Mouse (Mus musculus): ENCODE data around the gene Sac3d1. TPM values are rescaled to one million over a fixed set of nuclear protein-coding genes. Genes with fewer than 3 reads are reported as not detected.

Sac3d1 gene
- polyA plus RNA-seq, 1 experiment, result 21.4 TPM

DNA sequence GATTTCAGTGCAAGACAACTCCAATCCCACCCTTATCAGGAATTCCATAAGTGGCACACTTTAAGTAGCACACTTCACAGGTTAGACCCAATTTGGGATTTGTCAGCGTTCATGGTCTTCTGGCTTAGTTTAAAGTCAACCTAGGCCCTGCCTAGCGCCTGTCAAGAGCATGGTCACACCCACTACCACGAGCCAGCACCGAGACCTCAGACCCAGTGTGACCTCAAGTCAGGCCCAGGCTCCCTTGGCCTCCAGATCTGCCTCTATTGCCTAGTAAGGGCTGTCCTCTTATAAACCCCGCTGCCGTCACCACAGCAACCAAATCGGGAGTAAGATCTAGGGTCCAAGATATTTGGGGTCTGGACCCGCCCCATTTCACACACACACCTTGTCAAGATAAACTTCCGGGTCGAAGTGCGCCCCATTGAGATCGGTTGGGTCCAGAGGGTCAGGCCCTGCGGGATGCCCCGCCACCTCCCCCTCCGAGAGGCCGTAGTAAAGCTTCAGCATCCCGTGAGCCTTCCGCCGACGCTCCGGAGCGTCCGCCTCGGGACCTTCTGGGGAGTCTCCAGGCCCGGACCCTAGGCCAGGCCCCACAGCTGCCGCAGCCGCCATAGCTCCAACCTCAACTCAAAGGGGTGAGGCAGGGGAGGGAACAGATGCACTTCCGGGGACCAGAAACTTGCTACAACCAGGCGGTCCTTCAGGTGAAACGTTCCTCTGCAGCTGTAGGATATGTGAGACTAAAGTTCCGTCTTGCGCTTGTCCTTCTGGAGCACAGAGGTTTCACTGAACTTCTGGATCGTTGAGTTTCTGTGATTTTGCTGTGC, 41.7 kb downstream of the Sac3d1 start, which contains the start of gene Vps51:
Gene Vps51 (minus strand): TSS at position 668 of the 830 bp plus-strand sequence.
- peak; percentile 89 for DNase-seq (ENCODE audit: low read depth, low spot score)
- WGBS, result under 1% methylated on average over 33 of the region's 33 CpGs

DNA sequence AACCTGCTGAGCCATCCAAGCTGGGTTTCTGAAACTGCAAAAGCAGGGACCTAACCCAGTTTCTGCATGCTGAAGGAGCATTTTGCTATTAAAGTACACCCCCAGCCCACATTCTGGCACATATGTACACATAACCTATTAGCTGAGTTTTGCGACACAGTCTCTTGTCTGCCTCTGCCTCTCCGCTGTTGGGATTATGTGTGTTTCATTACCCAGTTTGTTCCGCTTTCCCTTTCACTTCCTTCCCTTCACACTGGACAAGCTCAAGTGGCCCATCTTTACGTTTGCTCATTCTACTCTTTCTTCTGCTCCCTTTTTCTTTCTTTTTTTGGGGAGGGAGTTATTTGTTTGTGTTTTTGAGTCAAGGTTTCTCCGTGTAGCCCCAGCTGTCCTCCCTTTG, 44.6 kb downstream of the Sac3d1 start:
- no peak for DNase-seq (ENCODE audit: low read depth, low spot score)
- WGBS, result 87% methylated on average over 5 of the region's 5 CpGs

DNA sequence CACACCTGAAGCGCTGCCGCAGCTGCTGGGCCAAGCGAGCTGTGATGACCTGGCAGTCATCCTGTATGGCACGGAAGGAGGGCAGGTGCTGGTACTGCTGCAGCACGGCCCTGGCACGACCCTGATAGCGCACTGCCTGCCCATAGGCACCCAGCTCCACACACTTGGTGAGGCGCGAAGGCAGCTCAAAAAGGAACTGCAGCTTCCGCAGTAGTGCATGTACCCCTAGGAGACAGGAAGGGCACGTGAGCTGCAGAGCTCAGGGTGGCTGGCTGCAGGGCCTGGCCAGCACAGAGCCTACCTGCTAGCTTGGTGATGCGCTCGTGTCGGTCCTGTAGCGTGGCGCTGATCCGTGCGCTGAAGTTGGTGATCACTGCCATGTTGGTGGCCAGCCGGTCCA, 47.2 kb downstream of the Sac3d1 start:
- DNase-seq (ENCODE audit: low read depth, low spot score), result no peak
- 92% methylated on average over 19 of the region's 19 CpGs for WGBS

DNA sequence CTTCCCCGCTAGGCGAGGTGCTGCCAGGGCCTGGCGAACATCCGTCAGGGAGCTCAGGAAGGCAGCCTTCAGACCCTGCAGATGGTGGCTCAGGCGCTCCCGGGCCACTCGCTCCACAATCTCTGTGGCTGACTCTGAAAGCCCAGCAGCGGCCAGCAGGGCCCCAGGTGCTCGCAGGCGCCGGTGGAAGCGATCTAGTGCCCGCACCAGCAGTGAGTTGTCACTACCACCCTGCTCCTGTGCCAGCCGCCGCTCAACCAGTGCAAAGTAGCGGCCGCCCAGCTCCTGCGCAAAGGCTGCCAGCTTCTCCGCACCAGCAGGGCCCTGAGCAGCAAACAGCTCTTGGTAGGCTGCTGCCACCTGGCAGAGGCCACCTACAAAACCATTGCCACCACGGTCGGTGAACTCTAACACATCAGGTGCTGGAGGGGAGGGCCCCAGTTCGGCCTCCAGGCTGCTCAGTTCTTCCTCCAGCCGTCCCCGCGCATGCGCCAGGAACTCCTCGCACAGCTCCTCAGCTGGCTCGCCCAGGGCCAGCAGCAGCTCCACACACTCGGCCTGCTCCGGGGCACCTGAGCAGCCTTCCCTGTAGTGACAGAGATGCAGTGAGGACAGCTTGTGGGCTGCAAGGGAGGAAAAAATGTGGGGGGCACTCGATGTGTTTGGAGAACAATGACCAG, 47.7 kb downstream of the Sac3d1 start:
- WGBS, result 91% methylated on average over 31 of the region's 31 CpGs
- no peak for DNase-seq (ENCODE audit: low read depth, low spot score)

DNA sequence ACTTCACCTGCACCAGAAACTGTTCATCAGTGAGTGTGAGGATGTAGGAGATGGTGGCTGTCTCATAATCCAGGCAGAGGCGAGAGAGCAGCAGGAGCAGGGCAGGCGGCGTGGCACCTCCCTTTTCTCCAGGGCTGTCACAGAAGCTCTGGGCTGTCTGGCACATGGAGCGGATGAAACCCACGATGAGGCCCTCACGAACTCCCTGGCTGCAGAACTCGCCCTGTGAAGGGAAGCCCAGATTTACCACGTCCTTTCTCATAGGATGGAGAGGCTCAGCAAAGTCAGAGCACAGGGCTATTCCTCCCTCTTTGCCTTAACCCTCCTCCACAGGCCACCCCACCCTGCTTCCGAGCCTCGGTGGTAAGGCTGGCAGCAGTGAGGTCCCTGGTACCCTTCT, 48.6 kb downstream of the Sac3d1 start:
- 90% methylated on average over 10 of the region's 10 CpGs for WGBS
- no peak for DNase-seq (ENCODE audit: low read depth, low spot score)

DNA sequence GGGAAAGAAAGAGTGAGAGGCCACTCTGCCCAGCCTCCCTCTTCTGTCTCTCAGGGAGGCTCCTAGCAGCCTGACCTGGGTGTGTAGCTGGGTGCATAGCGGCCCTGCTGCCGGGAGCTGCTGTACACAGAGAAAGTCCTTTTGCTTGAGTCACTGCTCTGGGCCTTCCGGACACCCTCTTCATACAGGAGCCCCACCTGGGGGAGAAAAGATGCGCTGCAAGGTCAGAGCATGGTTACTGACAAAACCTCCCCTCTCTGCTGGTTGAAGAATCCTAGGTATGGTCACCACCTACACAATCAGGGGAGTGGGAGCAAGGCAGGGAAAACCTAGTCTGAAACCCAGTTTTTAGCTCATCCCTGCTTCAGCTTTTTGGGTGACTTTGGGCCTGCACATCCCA, 49.5 kb downstream of the Sac3d1 start:
- DNase-seq (ENCODE audit: low read depth, low spot score), result no peak

DNA sequence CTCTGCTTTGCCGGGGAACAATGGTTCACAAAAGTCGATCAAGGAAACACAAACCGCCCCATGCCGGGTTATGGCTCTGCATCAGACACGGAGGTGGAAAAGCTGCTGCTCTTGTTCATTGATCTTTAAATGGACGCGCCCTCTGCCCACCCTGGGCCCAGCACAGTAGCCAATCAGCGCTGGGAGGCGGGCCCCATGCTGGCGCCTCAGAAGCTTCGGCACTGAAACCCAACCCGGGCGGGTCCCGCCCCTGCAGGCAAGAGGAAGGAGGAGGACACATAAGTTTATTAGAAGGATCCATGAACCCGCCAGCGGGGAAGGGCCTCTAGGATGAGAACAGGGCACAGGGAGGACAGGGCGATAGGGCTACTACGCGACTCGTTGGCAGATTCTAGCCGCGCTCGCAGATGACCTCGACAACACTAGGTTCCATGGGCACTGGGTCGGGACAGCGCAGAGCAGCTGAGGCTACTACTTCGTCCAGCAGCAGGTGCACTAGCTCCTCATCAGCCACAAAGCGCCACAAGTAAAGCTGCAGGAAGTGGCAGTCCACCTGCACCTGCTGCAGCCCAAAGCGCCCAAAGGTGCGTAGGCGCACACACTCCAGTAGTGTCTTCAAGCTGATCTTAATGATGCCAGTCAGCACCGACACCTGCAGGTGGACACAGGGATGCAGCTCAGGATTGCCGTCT, 50.6 kb downstream of the Sac3d1 start, which contains the start of gene Tm7sf2:
Gene Tm7sf2 (minus strand): TSS at position 650 of the 692 bp plus-strand sequence.
- 3% methylated on average over 33 of the region's 33 CpGs for WGBS
- peak; percentile 80 for DNase-seq (ENCODE audit: low read depth, low spot score)

More for the DNA sequence above, 49.5 kb downstream of the Sac3d1 start:
- WGBS, result 69% methylated on average over 4 of the region's 4 CpGs

DNA sequence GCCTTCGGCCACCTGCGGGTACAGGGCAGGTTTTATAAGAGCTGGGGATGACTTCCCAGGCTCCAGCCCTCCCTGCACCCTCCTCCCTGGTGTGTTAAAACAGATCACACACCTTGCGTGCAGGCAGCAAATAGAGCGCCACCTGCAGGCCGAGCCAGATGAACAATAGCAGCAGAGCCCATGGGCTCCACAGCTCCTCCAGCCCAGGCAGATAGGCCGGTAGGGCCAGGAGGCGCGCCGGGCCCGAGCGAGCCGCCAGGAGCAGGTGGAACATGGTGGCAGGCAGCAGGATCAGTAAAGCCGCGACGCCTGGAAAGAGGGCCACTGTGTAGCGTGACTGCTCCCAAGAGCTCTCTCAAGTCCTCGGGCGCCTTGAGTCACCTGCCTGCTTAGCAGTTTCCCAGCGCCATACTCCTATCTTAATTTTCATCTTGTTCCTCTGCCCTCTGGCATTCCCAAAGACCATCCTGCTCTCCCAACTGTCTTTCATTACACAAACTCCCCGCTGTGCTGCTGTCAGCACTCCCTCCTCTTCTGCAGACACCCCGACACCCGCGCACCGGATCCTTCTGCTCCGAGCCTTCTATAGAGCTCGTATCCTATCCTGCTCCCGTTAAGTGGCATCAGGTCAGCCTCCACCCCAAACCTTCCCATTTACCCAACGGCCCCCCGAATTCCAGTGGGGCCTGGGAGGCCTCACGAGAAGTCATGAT, 51.3 kb downstream of the Sac3d1 start:
- under 1% methylated on average over 30 of the region's 30 CpGs for WGBS
- DNase-seq (ENCODE audit: low read depth, low spot score), result peak; percentile 62

DNA sequence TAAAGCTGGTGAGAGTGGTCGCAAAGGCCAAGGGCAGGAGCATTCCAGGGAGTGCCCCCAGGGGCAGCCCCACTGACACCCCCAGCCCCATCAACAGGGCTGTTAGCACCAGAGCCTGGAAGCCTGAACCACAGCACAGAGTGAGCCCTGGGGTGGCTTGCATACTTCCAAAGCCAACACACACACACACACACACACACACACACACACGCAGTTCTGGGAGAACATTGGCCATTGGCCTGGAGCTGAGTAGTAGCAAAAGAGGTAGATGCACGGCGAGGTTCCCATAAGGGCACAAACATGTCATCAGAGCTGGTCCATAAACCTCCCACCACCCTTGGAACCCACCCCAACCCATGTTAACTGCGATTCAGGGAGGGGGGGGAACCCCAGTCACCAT, 51.9 kb downstream of the Sac3d1 start:
- no peak for DNase-seq (ENCODE audit: low read depth, low spot score)
- 24% methylated on average over 5 of the region's 5 CpGs for WGBS

Other genes with a start within 250 kb of the Sac3d1 start
- gene Frmd8, start 243.4 kb downstream of the Sac3d1 start, polyA plus RNA-seq (2012; rRNA removed), result 24.6 and 48.3 TPM in 2 replicates
- 16.0 and 122 TPM in 2 replicates for gene Slc25a45, start 240.8 kb downstream of the Sac3d1 start, polyA plus RNA-seq (2012; rRNA removed)
- 1.1 and 2.1 TPM in 2 replicates for gene Tigd3, start 224.5 kb downstream of the Sac3d1 start, polyA plus RNA-seq (2012; rRNA removed)
- 69.6 and 84.6 TPM in 2 replicates for gene Dpf2, start 205.6 kb downstream of the Sac3d1 start, polyA plus RNA-seq (2012; rRNA removed)
- gene Cdc42ep2, start 193.8 kb downstream of the Sac3d1 start, polyA plus RNA-seq (2012; rRNA removed), result 20.1 and 26.0 TPM in 2 replicates
- 44.6 and 56.0 TPM in 2 replicates for gene Pola2, start 154.4 kb downstream of the Sac3d1 start, polyA plus RNA-seq (2012; rRNA removed)
- 0.05 TPM in 1 of 2 replicates, not detected in the other for gene Slc22a20, start 132.5 kb downstream of the Sac3d1 start, polyA plus RNA-seq (2012; rRNA removed)
- gene Capn1, start 102.8 kb downstream of the Sac3d1 start, polyA plus RNA-seq (2012; rRNA removed), result 102 and 120 TPM in 2 replicates
- 76.7 and 86.7 TPM in 2 replicates for gene Syvn1, start 72.1 kb downstream of the Sac3d1 start, polyA plus RNA-seq (2012; rRNA removed)
- 25.2 and 26.8 TPM in 2 replicates for gene Mrpl49, start 60.9 kb downstream of the Sac3d1 start, polyA plus RNA-seq (2012; rRNA removed)
- 1,267 and 1,718 TPM in 2 replicates for gene Fau, start 60.8 kb downstream of the Sac3d1 start, polyA plus RNA-seq (2012; rRNA removed)
- 34.9 and 42.3 TPM in 2 replicates for gene Znhit2, start 57.5 kb downstream of the Sac3d1 start, polyA plus RNA-seq (2012; rRNA removed)
- 66.0 and 68.4 TPM in 2 replicates for gene Tm7sf2, start 50.3 kb downstream of the Sac3d1 start, polyA plus RNA-seq (2012; rRNA removed)
- gene Vps51, start 41.4 kb downstream of the Sac3d1 start, polyA plus RNA-seq (2012; rRNA removed), result 77.1 and 79.7 TPM in 2 replicates
- 0.37 and 0.38 TPM in 2 replicates for gene Tmem262, start 38.6 kb downstream of the Sac3d1 start, polyA plus RNA-seq (2012; rRNA removed)
- gene Gm28374, start 36.4 kb downstream of the Sac3d1 start, polyA plus RNA-seq (2012; rRNA removed), result 0.50 TPM in 1 of 2 replicates, not detected in the other
- gene Zfpl1, start 33.7 kb downstream of the Sac3d1 start, polyA plus RNA-seq (2012; rRNA removed), result 79.9 and 96.7 TPM in 2 replicates
- 11.6 and 15.7 TPM in 2 replicates for gene Cdca5, start 33.7 kb downstream of the Sac3d1 start, polyA plus RNA-seq (2012; rRNA removed)
- gene AC131692.1, start 24.2 kb downstream of the Sac3d1 start, polyA plus RNA-seq (2012; rRNA removed), result 0.15 TPM in 1 of 2 replicates, not detected in the other
- gene Naaladl1, start 12.9 kb downstream of the Sac3d1 start, polyA plus RNA-seq (2012; rRNA removed), result 1,535 and 1,726 TPM in 2 replicates
- gene Snx15, start 9.7 kb upstream of the Sac3d1 start, polyA plus RNA-seq (2012; rRNA removed), result 40.7 and 47.6 TPM in 2 replicates
- 123 and 147 TPM in 2 replicates for gene Batf2, start 22.3 kb upstream of the Sac3d1 start, polyA plus RNA-seq (2012; rRNA removed)
- gene Arl2, start 22.9 kb upstream of the Sac3d1 start, polyA plus RNA-seq (2012; rRNA removed), result 68.6 and 69.0 TPM in 2 replicates
- gene Majin, start 65.7 kb upstream of the Sac3d1 start, polyA plus RNA-seq (2012; rRNA removed), result 1.2 and 1.9 TPM in 2 replicates
- gene Gpha2, start 107.7 kb upstream of the Sac3d1 start, polyA plus RNA-seq (2012; rRNA removed), result 0.48 and 0.70 TPM in 2 replicates
- gene Ppp2r5b, start 117.2 kb upstream of the Sac3d1 start, polyA plus RNA-seq (2012; rRNA removed), result 38.1 and 44.0 TPM in 2 replicates
- 23.3 and 32.0 TPM in 2 replicates for gene Atg2a, start 123.0 kb upstream of the Sac3d1 start, polyA plus RNA-seq (2012; rRNA removed)
- 142 and 291 TPM in 2 replicates for gene Ehd1, start 158.1 kb upstream of the Sac3d1 start, polyA plus RNA-seq (2012; rRNA removed)
- 20.7 and 32.6 TPM in 2 replicates for gene Cdc42bpg, start 187.8 kb upstream of the Sac3d1 start, polyA plus RNA-seq (2012; rRNA removed)
- 35.5 and 40.5 TPM in 2 replicates for gene Men1, start 216.3 kb upstream of the Sac3d1 start, polyA plus RNA-seq (2012; rRNA removed)
- 40.8 and 64.0 TPM in 2 replicates for gene Map4k2, start 222.5 kb upstream of the Sac3d1 start, polyA plus RNA-seq (2012; rRNA removed)
- gene Sf1, start 245.0 kb upstream of the Sac3d1 start, polyA plus RNA-seq (2012; rRNA removed), result 61.1 and 86.4 TPM in 2 replicates

Measured in large intestine, adult 2 months (tissue).